8 mouse cellular contexts compared by ENCODE assay signal in genomic region chr3:54807061-54807661, GRCm38 (mm10). TPM values are rescaled to one million over a fixed set of nuclear protein-coding genes. Genes with fewer than 3 reads are reported as not detected.
DNase-seq lines count a peak whose midpoint lies in the region; ATAC-seq and TF ChIP-seq lines count a peak whose summit lies in the region.

No protein-coding gene starts in this region.

- H3K4me2 ChIP-seq in lung, postnatal 0 days (replicated peaks; ENCODE audit: low read depth, low read length): peak overlapping the region; percentile 93
- peak overlapping the region; percentile 96 for H3K4me2 ChIP-seq in forebrain, embryonic 11.5 days (ENCODE audit: low read depth, low read length, severe bottlenecking)
- peak overlapping the region; percentile 60 for H3K4me2 ChIP-seq in intestine, embryonic 14.5 days (ENCODE audit: low read length)

- TF ChIP-seq CTCF in cerebellum, adult 2 months (IDR thresholded peaks at IDR 0.05; ENCODE audit: borderline replicate concordance, insufficient read depth, low read depth, low read length): no peak
- TF ChIP-seq CTCF in lung, postnatal 0 days (IDR thresholded peaks at IDR 0.05): no peak; the same call in 1 of the 2 replicates

- under 1% methylated on average over 56 of the region's 56 CpGs for WGBS in cerebellum, adult 2 months
- WGBS in lung, postnatal 0 days: 0% methylated on average over 51 of the region's 56 CpGs
- under 1% methylated on average over 56 of the region's 56 CpGs for WGBS in forebrain, embryonic 11.5 days
- under 1% methylated on average over 56 of the region's 56 CpGs for WGBS in intestine, embryonic 14.5 days

- no peak for TF ChIP-seq EP300 in lung, postnatal 0 days (IDR thresholded peaks at IDR 0.05)

- H3K9me3 ChIP-seq in lung, postnatal 0 days (ENCODE audit: low read length): no peaks in the 10 kb centered on the region
- no peaks in the 10 kb centered on the region for H3K9me3 ChIP-seq in forebrain, embryonic 11.5 days (ENCODE audit: control insufficient read depth, low read length)
- no peaks in the 10 kb centered on the region for H3K9me3 ChIP-seq in intestine, embryonic 14.5 days (ENCODE audit: control insufficient read depth, low read length)

- DNase-seq in cerebellum, adult 2 months: no peak
- DNase-seq in cerebellum, adult 9-10 months: no peak
- DNase-seq in lung, postnatal 0 days (ENCODE audit: low spot score): no peak
- no peak for DNase-seq in lung, postnatal 10 days
- DNase-seq in forebrain, embryonic 11.5 days (ENCODE audit: low spot score): no peak
- peak; percentile 85 for DNase-seq in intestine, embryonic 14.5 days (ENCODE audit: low spot score)
- peak; percentile 71 for DNase-seq in testis, postnatal 10 days (ENCODE audit: low spot score)

- peak overlapping the region; percentile 32 for H3K9ac ChIP-seq in lung, postnatal 0 days (replicated peaks; ENCODE audit: low read depth)
- peak overlapping the region; percentile 95 for H3K9ac ChIP-seq in forebrain, embryonic 11.5 days (ENCODE audit: low read length)
- H3K9ac ChIP-seq in intestine, embryonic 14.5 days (ENCODE audit: low read length): peak overlapping the region; percentile 86

- peak overlapping the region; percentile 85 for H3K4me3 ChIP-seq in cerebellum, adult 2 months (replicated peaks; ENCODE audit: insufficient read depth, low read depth, low read length)
- peak overlapping the region; percentile 77 for H3K4me3 ChIP-seq in lung, postnatal 0 days (ENCODE audit: low read depth, low read length)
- H3K4me3 ChIP-seq in forebrain, embryonic 11.5 days (ENCODE audit: low read depth, low read length): peak overlapping the region; percentile 81
- H3K4me3 ChIP-seq in intestine, embryonic 14.5 days (ENCODE audit: low read depth, low read length): peak overlapping the region; percentile 85

- no peaks in the 10 kb centered on the region for H3K27me3 ChIP-seq in cerebellum, adult 2 months (ENCODE audit: control insufficient read depth, insufficient read depth, low read length)
- no peaks in the 10 kb centered on the region for H3K27me3 ChIP-seq in lung, postnatal 0 days (replicated peaks; ENCODE audit: insufficient read depth, low read length)
- no peaks in the 10 kb centered on the region for H3K27me3 ChIP-seq in forebrain, embryonic 11.5 days (ENCODE audit: control insufficient read depth, insufficient read depth, low read length)
- no peaks in the 10 kb centered on the region for H3K27me3 ChIP-seq in intestine, embryonic 14.5 days (replicated peaks; ENCODE audit: control insufficient read depth, insufficient read depth, low read length)

- peak overlapping the region; percentile 85 for H3K27ac ChIP-seq in cerebellum, adult 2 months (ENCODE audit: insufficient read depth, low read length)
- peak overlapping the region; percentile 89 for H3K27ac ChIP-seq in lung, postnatal 0 days (ENCODE audit: low read length)
- peak overlapping the region; percentile 87 for H3K27ac ChIP-seq in forebrain, embryonic 11.5 days (ENCODE audit: low read depth, low read length)
- H3K27ac ChIP-seq in intestine, embryonic 14.5 days (ENCODE audit: low read depth): peak overlapping the region; percentile 91

- H3K4me1 ChIP-seq in cerebellum, adult 2 months (ENCODE audit: control insufficient read depth, insufficient read depth, low read length): no peaks in the 10 kb centered on the region; the same call in 1 of the 2 replicates
- H3K4me1 ChIP-seq in lung, postnatal 0 days (ENCODE audit: insufficient read depth, low read depth, low read length): 0 out of 2 replicates have a peak, but pooled peaks cover 8% of the 10 kb centered on the region
- H3K4me1 ChIP-seq in forebrain, embryonic 11.5 days (replicated peaks; ENCODE audit: control insufficient read depth, insufficient read depth, low read length): no peaks in the 10 kb centered on the region
- H3K4me1 ChIP-seq in intestine, embryonic 14.5 days (replicated peaks; ENCODE audit: control insufficient read depth, insufficient read depth, low read length): peaks cover 17% of the 10 kb centered on the region

- no peak for TF ChIP-seq POLR2A in cerebellum, adult 2 months (IDR thresholded peaks at IDR 0.05; ENCODE audit: borderline replicate concordance, insufficient read depth, low read length)

- ATAC-seq in lung, postnatal 0 days: peak; percentile 83
- peak; percentile 82 for ATAC-seq in forebrain, embryonic 11.5 days (replicated peaks; ENCODE audit: low FRiP score)
- ATAC-seq in intestine, embryonic 14.5 days (replicated peaks; ENCODE audit: low FRiP score, low TSS enrichment, low read depth): peak; percentile 81
- peak; percentile 55 for ATAC-seq in megakaryocyte, adult 5-6 weeks (ENCODE audit: poor library complexity, severe bottlenecking)

- H3K36me3 ChIP-seq in lung, postnatal 0 days (ENCODE audit: insufficient read depth, low read length): 0 out of 2 replicates have a peak, but pooled peaks cover 6% of the 10 kb centered on the region
- no peaks in the 10 kb centered on the region; the same call in 1 of the 2 replicates for H3K36me3 ChIP-seq in forebrain, embryonic 11.5 days (ENCODE audit: control insufficient read depth, insufficient read depth, low read length)
- H3K36me3 ChIP-seq in intestine, embryonic 14.5 days (ENCODE audit: control insufficient read depth, insufficient read depth, low read length): peaks cover 27% of the 10 kb centered on the region

RNA-seq across cellular contexts. Expression of gene Rfxap, which starts 0.4 kb away (rescaled TPM):
- 61.4 and 69.0 TPM in 2 replicates for polyA plus RNA-seq in cerebellum, adult 2 months (2012; rRNA removed)
- 22.4 and 24.9 TPM in 2 replicates for polyA plus RNA-seq in lung, postnatal 0 days (2015; fragmentation: Nextera tagmentation; extraction: Ambion mirVana)
- 57.6 and 65.6 TPM in 2 replicates for polyA plus RNA-seq in forebrain, embryonic 11.5 days (2014; fragmentation: Nextera tagmentation; extraction: Ambion mirVana)
- 42.8 and 43.7 TPM in 2 replicates for polyA plus RNA-seq in intestine, embryonic 14.5 days (2014; fragmentation: Nextera tagmentation; extraction: Ambion mirVana)
- 47.3 and 53.8 TPM in 2 replicates for total RNA-seq in megakaryocyte, adult 5-6 weeks (2015)
- total RNA-seq in megakaryocyte, adult 5-6 weeks (2017): 42.0 and 58.7 TPM in 2 replicates

RNA-seq across cellular contexts. Expression of gene Smad9, which starts 51.8 kb away (rescaled TPM):
- 13.7 and 15.5 TPM in 2 replicates for polyA plus RNA-seq in cerebellum, adult 2 months (2012; rRNA removed)
- 1.4 and 1.7 TPM in 2 replicates for polyA plus RNA-seq in lung, postnatal 0 days (2015; fragmentation: Nextera tagmentation; extraction: Ambion mirVana)
- 0.32 and 0.33 TPM in 2 replicates for polyA plus RNA-seq in forebrain, embryonic 11.5 days (2014; fragmentation: Nextera tagmentation; extraction: Ambion mirVana)
- polyA plus RNA-seq in intestine, embryonic 14.5 days (2014; fragmentation: Nextera tagmentation; extraction: Ambion mirVana): 3.7 TPM in 2 replicates
- not detected in 2 replicates for total RNA-seq in megakaryocyte, adult 5-6 weeks (2015)
- not detected in 2 replicates for total RNA-seq in megakaryocyte, adult 5-6 weeks (2017)

Comparison
In these comparisons a context has a peak if more than half of its experiments do, and no peak if none do; other contexts are left out.
1. DNase-seq: peak in intestine, embryonic 14.5 days (single experiment) and testis, postnatal 10 days (single experiment); none in cerebellum, adult 2 months (0 of 2), cerebellum, adult 9-10 months (single experiment), lung, postnatal 0 days (single experiment), lung, postnatal 10 days (single experiment) and forebrain, embryonic 11.5 days (single experiment).
2. H3K9ac ChIP-seq: peak in every context shown above with its lines; median percentile 95 in forebrain, embryonic 11.5 days; 86 in intestine, embryonic 14.5 days; 32 in lung, postnatal 0 days.
3. Peak in every context shown above with its lines, with median percentiles within 50 percentile points of each other: H3K27ac ChIP-seq, H3K4me3 ChIP-seq, ATAC-seq and H3K4me2 ChIP-seq.